Mouse (Mus musculus): ENCODE measurements at regions not wholly inside any gene's neighbourhood (a gene's known extent, or its start where the extent isn't known, plus 50 kb on each side); places are given as distances from the start of the nearest gene placed in this dataset.

- DNase-seq = no peak
Measured at GRCm38 (mm10) chr6:31658447-31659199, 94.8 kb upstream of the Podxl start.

- DNase-seq = no peak
Measured at GRCm38 (mm10) chr6:31650791-31651476, 87.2 kb upstream of the Podxl start.

DNA sequence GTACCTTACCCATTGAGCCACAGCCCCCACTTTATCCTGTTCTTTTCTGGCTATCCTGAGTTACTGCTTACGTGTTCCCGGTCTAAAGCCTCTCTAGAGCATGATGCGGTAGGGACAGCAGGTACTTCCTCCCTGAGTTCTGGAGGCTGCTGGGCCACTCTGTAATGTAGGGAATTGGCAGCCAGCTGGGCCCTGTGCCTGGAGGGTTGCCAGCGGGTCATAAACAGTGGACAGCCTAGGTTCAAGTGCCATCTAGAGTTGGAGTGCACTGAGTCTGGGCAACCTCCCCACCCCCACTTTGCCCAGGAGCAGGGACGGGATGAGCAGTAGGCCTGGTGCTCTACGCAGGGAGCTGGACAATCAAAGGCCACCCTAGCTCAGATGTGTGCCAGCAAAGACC, 81.5 kb upstream of the Podxl start:
- no peak for DNase-seq

GRCm38 (mm10) chr6:31644504-31644903, 80.7 kb upstream of the Podxl start:
- no peak for DNase-seq

DNA sequence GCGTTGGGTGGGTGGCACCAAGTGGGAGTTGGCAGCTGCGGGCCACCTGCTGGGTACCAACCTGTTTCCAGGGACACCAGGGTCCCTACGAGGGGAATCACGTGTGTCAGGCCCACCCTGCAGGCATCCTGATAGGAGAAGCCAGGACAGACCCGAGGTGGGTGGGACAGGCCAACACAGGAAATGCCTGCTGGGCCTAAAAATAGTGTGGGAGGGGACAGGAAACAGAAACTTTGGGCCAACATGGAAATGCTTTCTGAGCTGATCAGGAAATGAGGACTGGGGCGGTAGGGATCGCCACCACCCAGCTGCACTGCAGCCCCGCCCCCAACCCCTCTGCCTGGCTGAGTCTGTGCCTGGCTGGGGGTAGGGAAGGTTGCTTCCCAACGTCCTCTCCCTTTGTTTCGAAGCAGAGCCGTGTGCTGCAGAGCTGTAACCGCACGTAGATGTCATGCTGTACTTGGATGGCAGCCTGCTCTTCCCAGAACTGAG, 78.7 kb upstream of the Podxl start:
- no peak for DNase-seq

GRCm38 (mm10) chr6:31640745-31641144, 77.0 kb upstream of the Podxl start:
- no peak for DNase-seq

DNA sequence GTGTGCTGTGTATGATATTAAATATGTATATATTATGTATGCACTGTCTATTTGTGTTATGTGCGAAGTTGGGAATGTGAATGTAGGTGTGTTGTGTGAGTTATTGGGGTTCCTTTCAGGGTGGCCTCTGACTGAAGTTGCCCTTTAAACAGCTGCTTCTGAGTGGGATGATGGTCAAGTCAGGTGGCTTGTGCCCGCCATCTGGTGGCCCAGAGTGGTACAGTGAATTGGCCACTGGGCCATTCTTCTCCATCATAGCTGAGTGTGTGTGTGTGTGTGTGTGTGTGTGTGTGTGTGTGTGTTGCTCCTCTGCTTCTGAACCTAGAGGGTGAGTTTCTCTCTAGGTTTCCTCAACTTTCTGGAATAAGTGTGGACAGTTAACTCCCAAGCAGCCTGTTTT, 75.7 kb upstream of the Podxl start:
- DNase-seq = peak; percentile 23

GRCm38 (mm10) chr6:31638434-31639220, 74.8 kb upstream of the Podxl start:
- no peak for DNase-seq

DNA sequence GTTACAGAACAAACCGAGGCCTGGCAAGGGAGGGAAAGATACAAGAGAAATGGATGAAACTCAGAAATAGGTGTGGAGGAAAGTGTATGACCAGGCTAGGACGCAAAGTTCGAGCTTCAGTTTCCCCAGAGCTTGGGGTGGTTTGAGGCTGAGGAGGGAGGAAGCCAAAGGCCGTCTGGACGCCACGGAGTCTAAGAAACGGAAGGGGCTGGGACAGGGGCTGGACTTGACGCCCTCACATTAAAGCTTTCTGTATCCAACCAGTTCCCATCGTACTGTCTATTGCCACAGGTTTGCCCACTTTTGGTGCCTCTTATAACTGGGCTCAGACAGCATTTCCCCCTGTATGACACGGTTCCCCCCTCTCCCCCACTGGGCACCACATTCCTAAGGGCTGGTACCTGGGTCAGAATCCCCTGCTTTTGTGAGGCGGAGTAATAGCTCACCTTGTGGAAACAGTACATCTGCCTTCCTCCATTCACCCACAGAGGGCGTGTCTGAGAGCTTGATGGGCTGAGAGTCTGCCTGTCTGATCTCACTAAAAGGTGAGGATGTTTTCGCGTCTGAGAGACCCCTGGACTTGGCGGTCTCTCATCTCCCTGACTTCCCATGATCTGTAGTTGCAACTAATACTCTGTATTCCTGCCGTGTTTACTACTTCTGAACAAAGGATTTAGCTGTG, 73.7 kb upstream of the Podxl start:
- no peak for DNase-seq

- no peak for DNase-seq
Measured at GRCm38 (mm10) chr6:31636954-31637353, 73.2 kb upstream of the Podxl start.

DNA sequence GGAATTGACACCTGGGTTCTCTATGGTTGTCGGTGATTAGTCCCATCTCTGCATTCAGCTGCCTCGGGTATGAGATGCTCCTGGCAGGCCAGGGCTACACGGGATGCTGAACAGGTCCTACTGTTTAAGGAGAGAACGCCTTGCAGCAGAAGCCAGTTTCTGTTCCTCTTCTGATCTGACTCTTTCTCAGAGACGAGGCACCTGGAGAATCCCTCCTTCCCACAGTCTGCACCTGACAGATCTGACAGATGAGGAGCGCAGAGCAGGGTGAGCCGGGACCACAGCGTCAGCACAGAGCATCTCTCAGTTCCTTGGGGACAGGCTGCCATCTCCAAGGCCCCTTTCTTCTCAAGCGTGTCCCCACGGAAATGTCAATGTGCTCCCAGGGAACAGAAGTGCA, 68.7 kb upstream of the Podxl start:
- no peak for DNase-seq

DNA sequence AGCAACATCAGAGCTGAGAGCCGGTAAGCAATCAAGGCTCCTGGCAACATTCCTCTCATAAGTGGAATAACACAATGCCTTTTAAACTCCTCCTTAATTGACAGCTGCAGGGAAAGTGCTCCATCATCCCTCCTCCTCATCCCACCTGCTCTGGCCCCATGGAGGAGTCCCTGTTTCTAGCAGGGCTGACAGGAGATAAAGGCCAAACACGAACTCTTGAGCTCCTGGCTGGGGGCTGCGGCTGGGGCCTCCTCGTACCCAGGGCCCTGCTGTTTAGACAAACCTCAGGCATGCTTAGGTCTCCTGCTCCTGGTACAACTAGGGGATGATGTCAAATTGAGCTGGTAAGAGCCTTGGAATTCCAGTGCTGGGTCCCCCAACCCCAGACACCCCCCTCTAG, 66.2 kb upstream of the Podxl start:
- DNase-seq = no peak

DNA sequence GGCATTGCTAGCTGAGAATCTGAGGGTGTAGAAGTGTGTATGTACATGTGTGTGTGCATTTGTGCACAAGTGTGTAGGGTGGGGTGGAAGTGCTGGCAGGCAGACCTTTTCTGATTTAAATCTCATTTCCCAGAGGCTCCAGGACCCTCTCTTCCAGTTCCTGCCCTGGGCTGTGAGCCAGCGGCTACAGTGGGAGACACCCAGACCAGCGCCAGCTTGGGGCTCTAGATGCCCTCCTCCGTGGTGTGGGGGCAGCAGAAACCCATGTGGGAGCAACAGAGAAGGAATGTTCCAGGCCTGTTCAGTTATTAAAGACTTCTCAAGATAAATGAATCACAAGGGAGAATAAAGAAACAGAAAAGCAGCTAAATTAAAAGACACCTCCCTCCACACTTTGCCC, 64.1 kb upstream of the Podxl start:
- no peak for DNase-seq

DNA sequence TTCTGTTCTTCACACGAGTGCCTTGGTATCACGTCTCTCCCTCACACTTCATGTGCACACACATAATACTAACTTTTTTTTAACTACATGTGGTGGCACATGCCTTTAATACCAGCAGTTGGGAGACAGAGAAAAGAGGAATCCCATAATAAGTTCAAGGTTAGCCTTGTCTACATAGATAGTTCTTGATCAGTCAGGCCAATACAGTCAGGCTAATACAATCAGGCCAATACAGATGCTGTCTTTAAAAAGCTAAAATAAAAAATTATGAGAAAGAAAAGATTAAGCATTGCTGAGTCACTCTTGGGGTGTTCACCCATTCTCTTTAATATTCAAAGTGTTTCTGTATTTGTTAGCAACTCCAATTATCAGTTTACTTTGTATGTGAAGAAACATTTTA, 61.3 kb upstream of the Podxl start:
- no peak for DNase-seq

DNA sequence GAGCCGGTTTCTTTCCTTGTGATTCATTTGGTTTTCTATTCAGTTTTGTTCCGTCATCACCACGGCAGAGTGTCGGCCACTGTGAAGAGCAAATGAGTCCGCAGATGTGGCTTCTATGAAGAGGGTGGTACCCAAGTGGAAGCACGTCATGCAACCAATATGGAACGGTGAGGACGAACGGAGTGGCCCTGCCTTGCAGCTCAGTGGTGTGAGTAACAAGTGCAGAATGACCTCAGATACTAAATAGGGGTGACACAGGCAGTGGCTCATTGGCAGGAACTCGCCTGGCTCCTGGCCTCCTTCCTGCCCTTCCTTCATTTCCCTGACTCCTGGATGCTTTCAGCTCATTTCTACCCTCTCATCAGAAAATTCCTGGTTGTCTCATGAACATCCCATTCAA, 60.6 kb upstream of the Podxl start:
- no peak for DNase-seq

- DNase-seq = no peak
Measured at GRCm38 (mm10) chr6:31621023-31621422, 57.2 kb upstream of the Podxl start.

- DNase-seq = no peak
Measured at GRCm38 (mm10) chr6:31618852-31619251, 55.1 kb upstream of the Podxl start.

DNA sequence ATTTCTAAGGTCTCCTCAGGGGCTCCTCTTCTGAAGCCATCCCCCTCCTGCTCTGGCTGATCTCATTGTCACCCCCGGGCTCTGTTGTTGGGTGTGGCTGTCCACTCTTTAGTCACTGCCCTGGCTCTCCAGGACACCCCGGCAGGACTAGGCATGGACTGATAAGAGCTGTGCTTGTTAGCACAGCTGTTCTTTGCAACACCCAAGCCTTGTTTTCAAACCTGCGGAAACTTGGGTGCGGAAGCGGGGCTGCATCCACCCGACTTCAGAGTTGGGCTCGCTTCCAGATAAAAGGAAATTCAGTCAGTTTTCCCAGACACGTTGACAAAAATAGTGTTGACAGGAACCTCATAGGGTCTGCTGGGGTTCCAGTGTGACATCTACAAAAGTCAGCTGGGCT, 53.6 kb upstream of the Podxl start:
- DNase-seq = no peak

GRCm38 (mm10) chr6:31615426-31615970, 51.7 kb upstream of the Podxl start:
- DNase-seq = no peak

DNA sequence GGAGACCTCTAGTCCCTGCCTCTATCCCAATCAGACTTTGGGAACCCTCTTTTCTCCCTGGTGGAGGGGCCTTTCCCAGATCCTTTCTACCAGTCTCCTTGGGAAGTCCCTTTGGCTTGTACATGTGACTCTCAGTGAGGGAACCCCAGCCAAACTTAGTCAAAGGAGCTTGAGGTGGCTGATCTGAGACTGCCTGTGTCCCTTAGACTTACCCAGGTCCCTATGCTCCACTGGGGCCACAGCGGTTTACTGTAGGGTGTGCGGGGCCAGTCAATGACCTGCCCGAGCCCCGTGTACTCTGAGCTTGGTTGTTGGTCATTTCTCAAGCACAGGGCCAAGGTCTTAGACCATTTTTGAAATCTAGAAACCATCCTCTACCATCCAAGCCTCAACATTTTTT, 50.8 kb upstream of the Podxl start:
- DNase-seq = no peak

- DNase-seq = no peak
Measured at GRCm38 (mm10) chr6:31613590-31614319, 50.0 kb upstream of the Podxl start.
